In the genomic region with DNA sequence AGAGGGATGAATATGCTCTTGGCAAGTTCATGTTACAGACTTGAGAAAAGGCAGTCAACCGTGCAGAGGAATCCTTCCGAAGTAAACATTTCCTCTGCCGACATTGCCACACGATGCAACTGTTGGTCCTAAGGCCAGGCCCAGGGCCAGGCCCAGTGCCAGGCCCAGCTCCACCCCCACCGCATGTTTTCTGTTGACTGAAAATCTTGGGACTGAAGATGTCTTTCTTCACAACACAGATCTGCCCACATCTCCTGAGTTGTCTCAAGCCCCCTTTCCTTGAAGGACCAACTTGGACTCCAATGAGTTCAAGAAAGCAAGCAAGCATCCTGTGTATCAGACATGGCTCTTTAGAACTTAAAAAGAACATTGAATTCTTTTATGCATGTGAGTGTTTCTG, we compare ENCODE assay signal across 23 mouse cellular contexts.
"Had no signal": no experiment of that assay in that cellular context is flagged by ENCODE, and none has a peak within 500 bp of the region (broad histone marks: within the 10 kb centered on the region; RNA-seq: fewer than 3 reads in every experiment).

No protein-coding gene starts in this region.

- H3K9ac ChIP-seq: heart, embryonic 13.5 days; heart, embryonic 15.5 days; hindbrain, embryonic 13.5 days; hindbrain, embryonic 15.5 days; intestine, embryonic 15.5 days; limb, embryonic 12.5 days; liver, embryonic 12.5 days; liver, embryonic 14.5 days had no signal

- H3K27me3 ChIP-seq: heart, embryonic 13.5 days; heart, embryonic 15.5 days; hindbrain, embryonic 13.5 days; hindbrain, embryonic 15.5 days; intestine, embryonic 15.5 days; limb, embryonic 12.5 days; liver, embryonic 12.5 days had no signal

- H3K4me3 ChIP-seq: gastrocnemius, adult 2 months; heart, adult 2 months; heart, embryonic 13.5 days; heart, embryonic 15.5 days; hindbrain, embryonic 13.5 days; hindbrain, embryonic 15.5 days; intestine, embryonic 15.5 days; layer of hippocampus, adult 2 months; left cerebral cortex, adult 2 months; limb, embryonic 10.5 days; limb, embryonic 12.5 days; liver, embryonic 12.5 days had no signal

- DNase-seq: gastrocnemius, adult 2 months; gastrocnemius, postnatal 10 days; gastrocnemius, postnatal 25 days; heart, adult 2 months; heart, postnatal 4 days; kidney, adult 11 months; kidney, adult 2 months; kidney, postnatal 10 days; kidney, postnatal 25 days; kidney, postnatal 4 days; liver had no signal

- H3K4me1 ChIP-seq: hindbrain, embryonic 13.5 days; hindbrain, embryonic 15.5 days; intestine, embryonic 15.5 days; liver, embryonic 12.5 days had no signal

- H3K9me3 ChIP-seq: heart, embryonic 13.5 days; heart, embryonic 15.5 days; hindbrain, embryonic 13.5 days; hindbrain, embryonic 15.5 days; intestine, embryonic 15.5 days; limb, embryonic 10.5 days; limb, embryonic 12.5 days; liver, embryonic 12.5 days had no signal

- H3K36me3 ChIP-seq: heart, embryonic 13.5 days; heart, embryonic 15.5 days; hindbrain, embryonic 15.5 days; intestine, embryonic 15.5 days; limb, embryonic 10.5 days; limb, embryonic 12.5 days; liver, embryonic 12.5 days had no signal

- H3K4me2 ChIP-seq: heart, embryonic 13.5 days; heart, embryonic 15.5 days; hindbrain, embryonic 13.5 days; hindbrain, embryonic 15.5 days; intestine, embryonic 15.5 days; limb, embryonic 12.5 days; liver, embryonic 12.5 days had no signal

- ATAC-seq: hindbrain, postnatal 0 days; intestine, embryonic 15.5 days; liver, embryonic 12.5 days had no signal

- H3K27ac ChIP-seq: gastrocnemius, adult 2 months; heart, adult 2 months; heart, embryonic 13.5 days; heart, embryonic 15.5 days; hindbrain, embryonic 13.5 days; hindbrain, embryonic 15.5 days; hindbrain, postnatal 0 days; intestine, embryonic 15.5 days; layer of hippocampus, adult 2 months; left cerebral cortex, adult 2 months; limb, embryonic 10.5 days; limb, embryonic 12.5 days; liver, embryonic 12.5 days; liver, embryonic 14.5 days had no signal
